In genomic region chrX:114816267-114816666, GRCm38 (mm10) we compare ENCODE assay signal across 15 mouse cellular contexts.
A peak's percentile ranks its signal among the peaks of the same experiment; 100 is the strongest.
DNase-seq lines count a peak whose midpoint lies in the region; ATAC-seq and TF ChIP-seq lines count a peak whose summit lies in the region.
"Had no signal": no experiment of that assay in that cellular context is flagged by ENCODE, and none has a peak within 500 bp of the region (broad histone marks: within the 10 kb centered on the region; RNA-seq: fewer than 3 reads in every experiment).

No protein-coding gene starts in this region.

- peak; percentile 0 for DNase-seq in heart, adult 8-10 months (ENCODE audit: low spot score)
- peak; percentile 1 for DNase-seq in lung, embryonic 14.5 days
- no peak for DNase-seq in lung, postnatal 36 days
- DNase-seq in embryo, embryonic 11 days: peak; percentile 59
- no peak for DNase-seq in frontal cortex, postnatal 25 days (ENCODE audit: low spot score in 2 of 2)
- DNase-seq in urinary bladder, postnatal 4 days (ENCODE audit: low spot score in 2 of 2): no peak
- DNase-seq: cerebellum, adult 18-20 months; gastrocnemius, postnatal 25 days; kidney, adult 18-20 months; thymus, adult 18-20 months had no signal

- H3K9ac ChIP-seq in heart, embryonic 12.5 days: no peak overlapping the region
- no peak overlapping the region for H3K9ac ChIP-seq in lung, embryonic 14.5 days
- no peak overlapping the region for H3K9ac ChIP-seq in limb, embryonic 13.5 days
- H3K9ac ChIP-seq: embryonic facial prominence, embryonic 15.5 days; neural tube, embryonic 12.5 days had no signal

- H3K36me3 ChIP-seq in heart, embryonic 12.5 days: no peaks in the 10 kb centered on the region
- H3K36me3 ChIP-seq in lung, embryonic 14.5 days (ENCODE audit: insufficient read depth): no peaks in the 10 kb centered on the region
- no peaks in the 10 kb centered on the region for H3K36me3 ChIP-seq in limb, embryonic 13.5 days
- H3K36me3 ChIP-seq: embryonic facial prominence, embryonic 15.5 days; neural tube, embryonic 12.5 days had no signal

- TF ChIP-seq CTCF in lung, embryonic 14.5 days (IDR thresholded peaks at IDR 0.05; ENCODE audit: low read depth): no peak

- no peaks in the 10 kb centered on the region for H3K9me3 ChIP-seq in heart, embryonic 12.5 days (replicated peaks)
- H3K9me3 ChIP-seq in lung, embryonic 14.5 days (ENCODE audit: low read depth, low read length): no peaks in the 10 kb centered on the region
- H3K9me3 ChIP-seq in limb, embryonic 13.5 days: no peaks in the 10 kb centered on the region
- H3K9me3 ChIP-seq: embryonic facial prominence, embryonic 15.5 days; neural tube, embryonic 12.5 days had no signal

- H3K4me2 ChIP-seq in heart, embryonic 12.5 days: no peak overlapping the region; the same call in 1 of the 2 replicates
- H3K4me2 ChIP-seq in lung, embryonic 14.5 days: no peak overlapping the region
- no peak overlapping the region for H3K4me2 ChIP-seq in limb, embryonic 13.5 days (replicated peaks)
- H3K4me2 ChIP-seq: embryonic facial prominence, embryonic 15.5 days; neural tube, embryonic 12.5 days had no signal

- no peak overlapping the region for H3K27ac ChIP-seq in heart, embryonic 12.5 days (ENCODE audit: poor library complexity, severe bottlenecking)
- H3K27ac ChIP-seq in lung, embryonic 14.5 days (ENCODE audit: low read depth): no peak overlapping the region
- no peak overlapping the region for H3K27ac ChIP-seq in limb, embryonic 13.5 days
- H3K27ac ChIP-seq: embryonic facial prominence, embryonic 15.5 days; neural tube, embryonic 12.5 days had no signal

- H3K27me3 ChIP-seq in heart, embryonic 12.5 days (replicated peaks): no peaks in the 10 kb centered on the region
- no peaks in the 10 kb centered on the region for H3K27me3 ChIP-seq in lung, embryonic 14.5 days (ENCODE audit: insufficient read depth, low read length)
- H3K27me3 ChIP-seq in limb, embryonic 13.5 days: no peaks in the 10 kb centered on the region
- H3K27me3 ChIP-seq: embryonic facial prominence, embryonic 15.5 days; neural tube, embryonic 12.5 days had no signal

- WGBS in heart, embryonic 12.5 days: 33% methylated on average over 4 of the region's 4 CpGs
- WGBS in lung, embryonic 14.5 days: 29% methylated on average over 4 of the region's 4 CpGs
- WGBS in limb, embryonic 13.5 days: 31% methylated on average over 4 of the region's 4 CpGs

- no peaks in the 10 kb centered on the region for H3K4me1 ChIP-seq in heart, embryonic 12.5 days (replicated peaks)
- H3K4me1 ChIP-seq in lung, embryonic 14.5 days (ENCODE audit: insufficient read depth): no peaks in the 10 kb centered on the region
- no peaks in the 10 kb centered on the region for H3K4me1 ChIP-seq in limb, embryonic 13.5 days
- H3K4me1 ChIP-seq: embryonic facial prominence, embryonic 15.5 days; neural tube, embryonic 12.5 days had no signal

- H3K4me3 ChIP-seq in heart, embryonic 12.5 days: no peak overlapping the region
- H3K4me3 ChIP-seq in lung, embryonic 14.5 days (ENCODE audit: low read depth, low read length): no peak overlapping the region
- H3K4me3 ChIP-seq in limb, embryonic 13.5 days: no peak overlapping the region
- H3K4me3 ChIP-seq: embryonic facial prominence, embryonic 15.5 days; neural tube, embryonic 12.5 days had no signal

- ATAC-seq in heart, embryonic 12.5 days (ENCODE audit: insufficient number of reproducible peaks, low FRiP score): no peak
- no peak for ATAC-seq in lung, embryonic 14.5 days (ENCODE audit: insufficient read depth)
- ATAC-seq in limb, embryonic 13.5 days (ENCODE audit: low FRiP score, low read depth): peak; percentile 88
- ATAC-seq: forebrain, embryonic 14.5 days had no signal

Comparison
In these comparisons a context has a peak if more than half of its experiments do, and no peak if none do; other contexts are left out.
1. DNase-seq: peak in heart, adult 8-10 months (single experiment), lung, embryonic 14.5 days (single experiment) and embryo, embryonic 11 days (single experiment); none in lung, postnatal 36 days (single experiment), frontal cortex, postnatal 25 days (0 of 2) and urinary bladder, postnatal 4 days (0 of 2).